Mouse (Mus musculus) neural tube, embryonic 15.5 days (tissue): ENCODE measurements around the gene Slc25a39. TPM values are rescaled to one million over a fixed set of nuclear protein-coding genes. Genes with fewer than 3 reads are reported as not detected.

Source experiments
- microRNA-seq: library from miRNA; unstranded; fragments of <30 nt; microRNA quantifications from one replicate; pipeline ENCODE4, GENCODE M21; 2017
- polyA plus RNA-seq: library from polyadenylated mRNA; unstranded; fragments of >200 nt; fragmentation: Nextera tagmentation; extraction: Ambion mirVana; gene quantifications from 2 replicates; pipeline ENCODE4 v1.2.1, GENCODE M21; 2015

Slc25a39 gene
- polyA plus RNA-seq, 1 experiment from 2014 or later: 161 TPM

Small RNA genes within 50 kb of the gene (microRNA-seq; reads per million reads assigned to microRNA genes)
- not detected for gene Mir6930

Other genes starting within 250 kb of the Slc25a39 start
- gene Lsm12, start 222.7 kb downstream of the Slc25a39 start, polyA plus RNA-seq: 111 and 121 TPM in 2 replicates
- gene G6pc3, start 218.3 kb downstream of the Slc25a39 start, polyA plus RNA-seq: 40.4 and 42.0 TPM in 2 replicates
- 74.0 and 77.4 TPM in 2 replicates for gene Hdac5, start 177.8 kb downstream of the Slc25a39 start, polyA plus RNA-seq
- gene BC030867, start 159.1 kb downstream of the Slc25a39 start, polyA plus RNA-seq: 2.2 and 5.1 TPM in 2 replicates
- gene Asb16, start 139.2 kb downstream of the Slc25a39 start, polyA plus RNA-seq: 0.10 and 0.12 TPM in 2 replicates
- 79.8 and 83.7 TPM in 2 replicates for gene Tmub2, start 123.0 kb downstream of the Slc25a39 start, polyA plus RNA-seq
- 27.2 and 28.1 TPM in 2 replicates for gene Atxn7l3, start 111.3 kb downstream of the Slc25a39 start, polyA plus RNA-seq
- gene Ubtf, start 88.2 kb downstream of the Slc25a39 start, polyA plus RNA-seq: 68.9 and 79.5 TPM in 2 replicates
- gene Slc4a1, start 41.7 kb downstream of the Slc25a39 start, polyA plus RNA-seq: 2.5 and 3.5 TPM in 2 replicates
- gene Rundc3a, start 14.5 kb downstream of the Slc25a39 start, polyA plus RNA-seq: 111 and 138 TPM in 2 replicates
- 92.1 and 96.3 TPM in 2 replicates for gene Grn, start 22.4 kb upstream of the Slc25a39 start, polyA plus RNA-seq
- 23.8 and 28.3 TPM in 2 replicates for gene Fam171a2, start 39.7 kb upstream of the Slc25a39 start, polyA plus RNA-seq
- gene Itga2b, start 62.2 kb upstream of the Slc25a39 start, polyA plus RNA-seq: 8.0 and 9.6 TPM in 2 replicates
- gene Gpatch8, start 148.4 kb upstream of the Slc25a39 start, polyA plus RNA-seq: 68.2 and 71.6 TPM in 2 replicates
- 6.6 and 7.1 TPM in 2 replicates for gene Gm11627, start 171.5 kb upstream of the Slc25a39 start, polyA plus RNA-seq
- gene Fzd2, start 196.4 kb upstream of the Slc25a39 start, polyA plus RNA-seq: 8.0 and 10.8 TPM in 2 replicates